In genomic region chr15:99056332-99056731, GRCm38 (mm10) we compare ENCODE assay signal across 9 mouse cellular contexts. TPM values are rescaled to one million over a fixed set of nuclear protein-coding genes. Genes with fewer than 3 reads are reported as not detected.
DNase-seq lines count a peak whose midpoint lies in the region; ATAC-seq and TF ChIP-seq lines count a peak whose summit lies in the region.
"Had no signal": no experiment of that assay in that cellular context is flagged by ENCODE, and none has a peak within 500 bp of the region (broad histone marks: within the 10 kb centered on the region; RNA-seq: fewer than 3 reads in every experiment).

No protein-coding gene starts in this region.

- H3K4me2 ChIP-seq in CH12.LX (ENCODE audit: insufficient read depth, low read depth, poor library complexity, severe bottlenecking) = no peak overlapping the region
- H3K4me2 ChIP-seq in embryonic facial prominence, embryonic 15.5 days (replicated peaks) = peak overlapping the region; percentile 75
- no peak overlapping the region for H3K4me2 ChIP-seq in midbrain, postnatal 0 days (ENCODE audit: low read depth, low read length, poor library complexity, severe bottlenecking)

- peak; percentile 69 for TF ChIP-seq CTCF in cerebellum, adult 2 months (IDR thresholded peaks at IDR 0.05; ENCODE audit: borderline replicate concordance, insufficient read depth, low read depth, low read length)
- peak; percentile 67 to 92 for TF ChIP-seq CTCF in CH12.LX (conservative IDR thresholded peaks at IDR 0.05 in 1 of 2, IDR thresholded peaks at IDR 0.05 in 1 of 2; ENCODE audit: low read depth in 2 of 2, low read length in 2 of 2)
- TF ChIP-seq CTCF in midbrain, postnatal 0 days (IDR thresholded peaks at IDR 0.05) = peak; percentile 72

- H3K9me3 ChIP-seq in CH12.LX (replicated peaks; ENCODE audit: low read length) = peaks cover 13% of the 10 kb centered on the region
- no peaks in the 10 kb centered on the region for H3K9me3 ChIP-seq in embryonic facial prominence, embryonic 15.5 days (replicated peaks)
- H3K9me3 ChIP-seq in limb, embryonic 10.5 days (replicated peaks) = no peaks in the 10 kb centered on the region
- no peaks in the 10 kb centered on the region for H3K9me3 ChIP-seq in midbrain, postnatal 0 days (ENCODE audit: low read length)

- peak; percentile 21 to 40 for DNase-seq in cerebellum, adult 2 months
- DNase-seq in cerebellum, adult 9-11 months = no peak
- DNase-seq in CH12.LX (ENCODE audit: extremely low read depth) = peak; percentile 58
- peak; percentile 66 for DNase-seq in limb, embryonic 10.5 days (ENCODE audit: low spot score)
- no peak for DNase-seq in midbrain, postnatal 0 days (ENCODE audit: low spot score)
- DNase-seq in thymus, postnatal 4 days = peak; percentile 85
- no peak for DNase-seq in layer of hippocampus, postnatal 14 days (ENCODE audit: low spot score in 2 of 2)

- H3K79me2 ChIP-seq in CH12.LX (replicated peaks; ENCODE audit: control insufficient read depth, extremely low read depth, insufficient read depth, poor library complexity, severe bottlenecking) = no peaks in the 10 kb centered on the region

- no peak overlapping the region for H3K27ac ChIP-seq in cerebellum, adult 2 months (ENCODE audit: insufficient read depth, low read length)
- H3K27ac ChIP-seq in CH12.LX (ENCODE audit: insufficient read depth, low read depth) = no peak overlapping the region
- no peak overlapping the region for H3K27ac ChIP-seq in embryonic facial prominence, embryonic 15.5 days (replicated peaks)
- no peak overlapping the region for H3K27ac ChIP-seq in limb, embryonic 10.5 days
- no peak overlapping the region for H3K27ac ChIP-seq in midbrain, postnatal 0 days (ENCODE audit: low read depth, low read length)

- 6% methylated on average over 14 of the region's 14 CpGs for WGBS in cerebellum, adult 2 months
- WGBS in embryonic facial prominence, embryonic 15.5 days = 5% methylated on average over 14 of the region's 14 CpGs
- 8% methylated on average over 14 of the region's 14 CpGs for WGBS in limb, embryonic 10.5 days
- WGBS in midbrain, postnatal 0 days = 7% methylated on average over 14 of the region's 14 CpGs

- no peak for TF ChIP-seq EP300 in CH12.LX (IDR thresholded peaks at IDR 0.05; ENCODE audit: low read length)

- no peaks in the 10 kb centered on the region; the same call in 1 of the 2 replicates for H3K27me3 ChIP-seq in cerebellum, adult 2 months (ENCODE audit: control insufficient read depth, insufficient read depth, low read length)
- H3K27me3 ChIP-seq in CH12.LX (replicated peaks) = peaks cover 66% of the 10 kb centered on the region
- H3K27me3 ChIP-seq in embryonic facial prominence, embryonic 15.5 days = peaks cover 85% of the 10 kb centered on the region
- peaks cover 96% of the 10 kb centered on the region for H3K27me3 ChIP-seq in limb, embryonic 10.5 days (ENCODE audit: low read depth, poor library complexity, severe bottlenecking)
- H3K27me3 ChIP-seq in midbrain, postnatal 0 days (ENCODE audit: insufficient read depth, low read length) = peaks cover 56% of the 10 kb centered on the region

- no peaks in the 10 kb centered on the region for H3K36me3 ChIP-seq in CH12.LX (replicated peaks in 1 of 2; ENCODE audit: control insufficient read depth in 1 of 2, insufficient read depth in 1 of 2, low read length in 1 of 2)
- H3K36me3 ChIP-seq in embryonic facial prominence, embryonic 15.5 days = no peaks in the 10 kb centered on the region
- no peaks in the 10 kb centered on the region for H3K36me3 ChIP-seq in limb, embryonic 10.5 days
- H3K36me3 ChIP-seq in midbrain, postnatal 0 days (ENCODE audit: insufficient read depth, low read length) = no peaks in the 10 kb centered on the region

- H3K4me3 ChIP-seq in cerebellum, adult 2 months (replicated peaks; ENCODE audit: insufficient read depth, low read depth, low read length) = no peak overlapping the region
- no peak overlapping the region for H3K4me3 ChIP-seq in CH12.LX (replicated peaks in 1 of 3; ENCODE audit: low read depth in 2 of 3, low read length in 2 of 3, poor library complexity in 1 of 3)
- H3K4me3 ChIP-seq in embryonic facial prominence, embryonic 15.5 days (replicated peaks) = peak overlapping the region; percentile 43; the same call in 1 of the 2 replicates
- peak overlapping the region; percentile 49; the same call in 1 of the 2 replicates for H3K4me3 ChIP-seq in limb, embryonic 10.5 days
- peak overlapping the region; percentile 14; the same call in 1 of the 2 replicates for H3K4me3 ChIP-seq in midbrain, postnatal 0 days (ENCODE audit: low read depth, low read length)

- in situ Hi-C loops in CH12.LX (cut with MboI; ENCODE audit: low pct_ligation_motif_present, low pct_unique_long_range_greater_than_20kb, low sequenced_read_pairs) = no loop called here

- ATAC-seq in embryonic facial prominence, embryonic 15.5 days (ENCODE audit: insufficient number of reproducible peaks, low FRiP score, low TSS enrichment, low read depth) = no peak
- ATAC-seq in midbrain, postnatal 0 days (ENCODE audit: low FRiP score) = no peak

- dilution Hi-C loops in CH12.LX (cut with MboI; ENCODE audit: extremely low pct_ligation_motif_present, extremely low pct_unique_long_range_greater_than_20kb, low sequenced_read_pairs) = no loop called here

- no peak for TF ChIP-seq POLR2A in cerebellum, adult 2 months (IDR thresholded peaks at IDR 0.05; ENCODE audit: borderline replicate concordance, insufficient read depth, low read length)
- no peak for TF ChIP-seq POLR2A in CH12.LX (IDR thresholded peaks at IDR 0.05; ENCODE audit: low read depth, low read length)

- H3K9ac ChIP-seq in CH12.LX (ENCODE audit: insufficient read depth, low read depth) = no peak overlapping the region
- no peak overlapping the region for H3K9ac ChIP-seq in embryonic facial prominence, embryonic 15.5 days
- no peak overlapping the region for H3K9ac ChIP-seq in midbrain, postnatal 0 days (replicated peaks; ENCODE audit: low read length, poor library complexity, severe bottlenecking)

- no peaks in the 10 kb centered on the region; the same call in 1 of the 2 replicates for H3K4me1 ChIP-seq in cerebellum, adult 2 months (ENCODE audit: control insufficient read depth, insufficient read depth, low read length)
- no peaks in the 10 kb centered on the region for H3K4me1 ChIP-seq in CH12.LX (ENCODE audit: control insufficient read depth in 1 of 2, insufficient read depth in 2 of 2)
- peaks cover 32% of the 10 kb centered on the region for H3K4me1 ChIP-seq in embryonic facial prominence, embryonic 15.5 days
- peaks cover 37% of the 10 kb centered on the region for H3K4me1 ChIP-seq in limb, embryonic 10.5 days
- H3K4me1 ChIP-seq in midbrain, postnatal 0 days (ENCODE audit: insufficient read depth, low read length) = 0 out of 2 replicates have a peak, but pooled peaks cover 4% of the 10 kb centered on the region

- peak; percentile 12 for TF ChIP-seq RAD21 in CH12.LX (IDR thresholded peaks at IDR 0.05; ENCODE audit: low read depth, low read length)

RNA-seq across cellular contexts. Expression of gene Prph, which starts 1.4 kb away (rescaled TPM):
- 25.7 and 37.7 TPM in 2 replicates for polyA plus RNA-seq in cerebellum, adult 2 months (2012; rRNA removed)
- total RNA-seq in CH12.LX (2012; rRNA removed) (not detected in 2 replicates), CH12.LX (2014; rRNA removed) (0.12 TPM in 1 of 2 replicates, not detected in the other)
- not detected in 2 replicates for polyA plus RNA-seq in CH12.LX (2012; ENCODE audit: insufficient read length, low read depth)
- polyA plus RNA-seq in embryonic facial prominence, embryonic 15.5 days (2015; fragmentation: Nextera tagmentation; extraction: Ambion mirVana) = 8.8 and 9.9 TPM in 2 replicates
- polyA plus RNA-seq in limb, embryonic 10.5 days (2016; fragmentation: Nextera tagmentation; extraction: Ambion mirVana) = 0.16 TPM in 1 of 2 replicates, not detected in the other
- total RNA-seq in midbrain, postnatal 0 days (2014; rRNA removed) = 9.8 and 11.2 TPM in 2 replicates
- 8.0 and 9.1 TPM in 2 replicates for polyA plus RNA-seq in midbrain, postnatal 0 days (2015; fragmentation: Nextera tagmentation; extraction: Ambion mirVana)
- 1 to 10 TPM; 3.7 to 5.1 TPM for total RNA-seq in layer of hippocampus, postnatal 14 days (2021)

RNA-seq across cellular contexts. Expression of gene Troap, which starts 18.0 kb away (rescaled TPM):
- polyA plus RNA-seq in cerebellum, adult 2 months (2012; rRNA removed) = 0.07 and 0.22 TPM in 2 replicates
- total RNA-seq in CH12.LX (2012; rRNA removed) (17.8 and 25.0 TPM in 2 replicates), CH12.LX (2014; rRNA removed) (19.2 and 20.2 TPM in 2 replicates)
- polyA plus RNA-seq in CH12.LX (2012; ENCODE audit: insufficient read length, low read depth) = 61.0 and 74.2 TPM in 2 replicates
- 27.1 TPM in 2 replicates for polyA plus RNA-seq in embryonic facial prominence, embryonic 15.5 days (2015; fragmentation: Nextera tagmentation; extraction: Ambion mirVana)
- polyA plus RNA-seq in limb, embryonic 10.5 days (2016; fragmentation: Nextera tagmentation; extraction: Ambion mirVana) = 54.8 and 56.2 TPM in 2 replicates
- total RNA-seq in midbrain, postnatal 0 days (2014; rRNA removed) = 1.6 and 4.1 TPM in 2 replicates
- 1.4 and 2.1 TPM in 2 replicates for polyA plus RNA-seq in midbrain, postnatal 0 days (2015; fragmentation: Nextera tagmentation; extraction: Ambion mirVana)
- 1 to 10 TPM; 1.2 to 2.6 TPM for total RNA-seq in layer of hippocampus, postnatal 14 days (2021)

RNA-seq across cellular contexts. Expression of gene Tuba1c, which starts 26.6 kb away (rescaled TPM):
- 6.4 and 9.0 TPM in 2 replicates for polyA plus RNA-seq in cerebellum, adult 2 months (2012; rRNA removed)
- total RNA-seq in CH12.LX (2012; rRNA removed) (178 and 229 TPM in 2 replicates), CH12.LX (2014; rRNA removed) (359 and 390 TPM in 2 replicates)
- polyA plus RNA-seq in CH12.LX (2012; ENCODE audit: insufficient read length, low read depth) = 183 and 220 TPM in 2 replicates
- 131 and 134 TPM in 2 replicates for polyA plus RNA-seq in embryonic facial prominence, embryonic 15.5 days (2015; fragmentation: Nextera tagmentation; extraction: Ambion mirVana)
- polyA plus RNA-seq in limb, embryonic 10.5 days (2016; fragmentation: Nextera tagmentation; extraction: Ambion mirVana) = 133 and 138 TPM in 2 replicates
- 18.2 and 22.6 TPM in 2 replicates for total RNA-seq in midbrain, postnatal 0 days (2014; rRNA removed)
- polyA plus RNA-seq in midbrain, postnatal 0 days (2015; fragmentation: Nextera tagmentation; extraction: Ambion mirVana) = 9.6 and 9.9 TPM in 2 replicates
- total RNA-seq in layer of hippocampus, postnatal 14 days (2021) = 100 to 1,000 TPM; 119 to 162 TPM

RNA-seq across cellular contexts. Expression of gene C1ql4, which starts 31.3 kb away (rescaled TPM):
- 1.3 and 1.6 TPM in 2 replicates for polyA plus RNA-seq in cerebellum, adult 2 months (2012; rRNA removed)
- 0.08 TPM in 1 of 2 replicates, not detected in the other for total RNA-seq in CH12.LX (2012; rRNA removed)
- total RNA-seq in CH12.LX (2014; rRNA removed) = not detected in 2 replicates
- polyA plus RNA-seq in CH12.LX (2012; ENCODE audit: insufficient read length, low read depth) = not detected in 2 replicates
- polyA plus RNA-seq in embryonic facial prominence, embryonic 15.5 days (2015; fragmentation: Nextera tagmentation; extraction: Ambion mirVana) = 0.17 TPM in 1 of 2 replicates, not detected in the other
- 0.15 and 0.23 TPM in 2 replicates for polyA plus RNA-seq in limb, embryonic 10.5 days (2016; fragmentation: Nextera tagmentation; extraction: Ambion mirVana)
- total RNA-seq in midbrain, postnatal 0 days (2014; rRNA removed) = 17.7 and 21.1 TPM in 2 replicates
- 8.5 and 9.2 TPM in 2 replicates for polyA plus RNA-seq in midbrain, postnatal 0 days (2015; fragmentation: Nextera tagmentation; extraction: Ambion mirVana)
- total RNA-seq in layer of hippocampus, postnatal 14 days (2021) = under 1 TPM in 1 of 2 experiments, not detected in 1; 0.44 TPM
- polyA plus RNA-seq: lung, embryonic 16.5 days had no signal

RNA-seq across cellular contexts. Expression of gene Dnajc22, which starts 36.6 kb away (rescaled TPM):
- polyA plus RNA-seq in cerebellum, adult 2 months (2012; rRNA removed) = 0.13 TPM in 1 of 2 replicates, not detected in the other
- total RNA-seq in CH12.LX (2012; rRNA removed) (10.0 and 10.6 TPM in 2 replicates), CH12.LX (2014; rRNA removed) (20.4 and 24.2 TPM in 2 replicates)
- polyA plus RNA-seq in CH12.LX (2012; ENCODE audit: insufficient read length, low read depth) = 12.4 and 14.5 TPM in 2 replicates
- polyA plus RNA-seq in embryonic facial prominence, embryonic 15.5 days (2015; fragmentation: Nextera tagmentation; extraction: Ambion mirVana) = 0.28 and 0.64 TPM in 2 replicates
- 1.4 and 2.1 TPM in 2 replicates for polyA plus RNA-seq in limb, embryonic 10.5 days (2016; fragmentation: Nextera tagmentation; extraction: Ambion mirVana)
- 0.61 and 0.88 TPM in 2 replicates for total RNA-seq in midbrain, postnatal 0 days (2014; rRNA removed)
- polyA plus RNA-seq in midbrain, postnatal 0 days (2015; fragmentation: Nextera tagmentation; extraction: Ambion mirVana) = 1.3 and 1.6 TPM in 2 replicates
- total RNA-seq in layer of hippocampus, postnatal 14 days (2021) = under 1 TPM in 1 of 2 experiments, not detected in 1; 0.28 TPM

Comparison
In these comparisons a context has a peak if more than half of its experiments do, and no peak if none do; other contexts are left out.
1. DNase-seq: peak in cerebellum, adult 2 months (2 of 2), CH12.LX (single experiment), limb, embryonic 10.5 days (single experiment) and thymus, postnatal 4 days (single experiment); none in cerebellum, adult 9-11 months (single experiment), midbrain, postnatal 0 days (single experiment) and layer of hippocampus, postnatal 14 days (0 of 2).
2. H3K4me3 ChIP-seq: peak in embryonic facial prominence, embryonic 15.5 days (single experiment), limb, embryonic 10.5 days (single experiment) and midbrain, postnatal 0 days (single experiment); none in cerebellum, adult 2 months (single experiment) and CH12.LX (0 of 3).
3. RNA of gene Tuba1c, which starts 26.6 kb away (polyA plus RNA-seq): 183 to 220 TPM in CH12.LX, 133 to 138 TPM in limb, embryonic 10.5 days and 131 to 134 TPM in embryonic facial prominence, embryonic 15.5 days; 9.6 to 9.9 TPM in midbrain, postnatal 0 days and 6.4 to 9.0 TPM in cerebellum, adult 2 months; every median in the first group is over 10 times any median in the second.
4. Peak in every context shown above with its lines, with median percentiles within 50 percentile points of each other: CTCF ChIP-seq.